ENCODE assay signal across 30 mouse cellular contexts in genomic region chr13:54420226-54420625, GRCm38 (mm10). TPM values are rescaled to one million over a fixed set of nuclear protein-coding genes. Genes with fewer than 3 reads are reported as not detected.
"Had no signal": no experiment of that assay in that cellular context is flagged by ENCODE, and none has a peak within 500 bp of the region (broad histone marks: within the 10 kb centered on the region; RNA-seq: fewer than 3 reads in every experiment).

No protein-coding gene starts in this region.

- H3K27me3 ChIP-seq: heart, embryonic 12.5 days; heart, embryonic 13.5 days; heart, embryonic 15.5 days; hindbrain, embryonic 12.5 days; hindbrain, embryonic 13.5 days; hindbrain, embryonic 15.5 days; intestine, embryonic 15.5 days; kidney, embryonic 15.5 days had no signal

- H3K27ac ChIP-seq: heart, embryonic 10.5 days; heart, embryonic 13.5 days; heart, embryonic 15.5 days; hindbrain, embryonic 12.5 days; hindbrain, embryonic 13.5 days; hindbrain, embryonic 14.5 days; hindbrain, embryonic 15.5 days; hindbrain, postnatal 0 days; intestine, embryonic 15.5 days; kidney, embryonic 15.5 days; kidney, postnatal 0 days; layer of hippocampus, adult 2 months; left cerebral cortex, adult 2 months had no signal

- DNase-seq: heart, postnatal 10 days; heart, postnatal 36 days; heart, postnatal 4 days; kidney, adult 11 months; kidney, adult 18-20 months; kidney, adult 2 months; kidney, adult 8-10 months; kidney, adult 9 months; kidney, postnatal 10 days; kidney, postnatal 14 days; kidney, postnatal 25 days; kidney, postnatal 36 days; kidney, postnatal 4 days; layer of hippocampus, adult 9-11 months; layer of hippocampus, postnatal 36 days had no signal

- H3K4me1 ChIP-seq: heart, embryonic 12.5 days; heart, embryonic 13.5 days had no signal

- H3K36me3 ChIP-seq: heart, embryonic 10.5 days; heart, embryonic 12.5 days; heart, embryonic 13.5 days; heart, embryonic 15.5 days; hindbrain, embryonic 12.5 days; hindbrain, embryonic 13.5 days; hindbrain, embryonic 15.5 days; intestine, embryonic 15.5 days; kidney, embryonic 15.5 days had no signal

- H3K4me3 ChIP-seq: heart, embryonic 10.5 days; heart, embryonic 12.5 days; heart, embryonic 13.5 days; heart, embryonic 15.5 days; hindbrain, embryonic 12.5 days; hindbrain, embryonic 13.5 days; hindbrain, embryonic 15.5 days; intestine, embryonic 15.5 days; kidney, embryonic 15.5 days; layer of hippocampus, adult 2 months; left cerebral cortex, adult 2 months had no signal

- H3K9me3 ChIP-seq: heart, embryonic 10.5 days; heart, embryonic 15.5 days; hindbrain, embryonic 12.5 days; hindbrain, embryonic 13.5 days; hindbrain, embryonic 15.5 days; intestine, embryonic 15.5 days had no signal

RNA-seq across cellular contexts. Expression of gene Cplx2, which starts 49.1 kb away (rescaled TPM):
- polyA plus RNA-seq: inflammation-experienced regulatory T-cells, adult 6 months had no signal
